Mouse (Mus musculus): Measurements from ENCODE around the gene Tent4a.

The Tent4a gene

GRCm38 (mm10) chr13:69515091-69515490 is 19.3 kb downstream of the Tent4a start:
- DNase-seq: no peak

- peak; percentile 31 for DNase-seq
Observed at GRCm38 (mm10) chr13:69509391-69510244, 24.8 kb downstream of the Tent4a start.

- no peak for DNase-seq
Observed at GRCm38 (mm10) chr13:69507666-69508065, 26.8 kb downstream of the Tent4a start.

GRCm38 (mm10) chr13:69506341-69507086 is 27.9 kb downstream of the Tent4a start:
- no peak for DNase-seq

- DNase-seq: no peak
Observed at GRCm38 (mm10) chr13:69502863-69503262, 31.6 kb downstream of the Tent4a start.

- no peak for DNase-seq
Observed at GRCm38 (mm10) chr13:69502157-69502750, 32.2 kb downstream of the Tent4a start.

- no peak for DNase-seq
Observed at GRCm38 (mm10) chr13:69498276-69498675, 36.1 kb downstream of the Tent4a start.

GRCm38 (mm10) chr13:69492876-69493463 is 41.4 kb downstream of the Tent4a start:
- DNase-seq: peak; percentile 66

GRCm38 (mm10) chr13:69489777-69490176 is 44.6 kb downstream of the Tent4a start:
- no peak for DNase-seq

- no peak for DNase-seq
Observed at GRCm38 (mm10) chr13:69488565-69489255, 45.7 kb downstream of the Tent4a start.

- no peak for DNase-seq
Observed at GRCm38 (mm10) chr13:69487611-69488275, 46.7 kb downstream of the Tent4a start.

GRCm38 (mm10) chr13:69487108-69487507 is 47.3 kb downstream of the Tent4a start:
- DNase-seq: no peak

GRCm38 (mm10) chr13:69485833-69486232 is 48.6 kb downstream of the Tent4a start:
- no peak for DNase-seq

- no peak for DNase-seq
Observed at GRCm38 (mm10) chr13:69485326-69485725, 49.1 kb downstream of the Tent4a start.

- DNase-seq: no peak
Observed at GRCm38 (mm10) chr13:69482751-69483150, 51.7 kb downstream of the Tent4a start.

GRCm38 (mm10) chr13:69481634-69482505 is 52.5 kb downstream of the Tent4a start:
- peak; percentile 60 for DNase-seq

GRCm38 (mm10) chr13:69481026-69481425 is 53.4 kb downstream of the Tent4a start:
- DNase-seq: no peak

GRCm38 (mm10) chr13:69479906-69480305 is 54.5 kb downstream of the Tent4a start:
- DNase-seq: no peak

GRCm38 (mm10) chr13:69478703-69479102 is 55.7 kb downstream of the Tent4a start:
- no peak for DNase-seq

GRCm38 (mm10) chr13:69460635-69461465 is 73.6 kb downstream of the Tent4a start:
- DNase-seq: peak; percentile 67
